Mouse (Mus musculus) stomach, embryonic 15.5 days (tissue): ENCODE measurements at regions not wholly inside any gene's neighbourhood (a gene's known extent, or its start where the extent isn't known, plus 50 kb on each side); places are given as distances from the start of the nearest gene placed in this dataset.

Source experiments
- ATAC-seq: fragments of 200-750 bp; cut with Nextera tagmentation; 2 replicates; pipeline ENCODE4 v1.8.0; 2017; ENCODE audit warnings: low read depth, moderate number of reproducible peaks, moderate TSS enrichment; ENCODE audit not compliant: insufficient read depth, low FRiP score
- H3K27ac ChIP-seq: fragments of 300-500 bp; sonication (generic); 2 replicates; pipeline ENCODE4 v1.5.1; 2015; ENCODE audit warnings: mild to moderate bottlenecking, inconsistent platforms
- H3K27me3 ChIP-seq: fragments of 300-500 bp; sonication (generic); replicated peaks from 2 replicates; pipeline ENCODE4 v1.6.1; 2015; ENCODE audit warnings: inconsistent platforms
- H3K36me3 ChIP-seq: fragments of 300-500 bp; sonication (generic); 2 replicates; pipeline ENCODE4 v1.6.1; 2015; ENCODE audit warnings: inconsistent platforms
- H3K4me1 ChIP-seq: fragments of 300-500 bp; sonication (generic); 2 replicates; pipeline ENCODE4 v1.6.1; 2015; ENCODE audit warnings: inconsistent platforms
- H3K4me2 ChIP-seq: fragments of 300-500 bp; sonication (generic); 2 replicates; pipeline ENCODE4 v1.6.1; 2015; ENCODE audit warnings: mild to moderate bottlenecking, inconsistent platforms
- H3K4me3 ChIP-seq: fragments of 300-500 bp; sonication (generic); replicated peaks from 2 replicates; pipeline ENCODE4 v1.5.1; 2015; ENCODE audit warnings: inconsistent platforms
- H3K9ac ChIP-seq: fragments of 300-500 bp; sonication (generic); 2 replicates; pipeline ENCODE4 v1.6.1; 2015; ENCODE audit warnings: inconsistent platforms
- H3K9me3 ChIP-seq: fragments of 300-500 bp; sonication (generic); 2 replicates; pipeline ENCODE4 v1.6.1; 2016; ENCODE audit warnings: inconsistent platforms
- WGBS: fragments of 180-500 bp; shearing (Covaris S2); methylation state at CpG from one replicate; pipeline ENCODE4 v1.1.7; 2015; 5-methylcytosine and 5-hydroxymethylcytosine counted together

GRCm38 (mm10) chr2:160048286-160048685 is 285.7 kb downstream of the Gm826 start:
- H3K9me3 ChIP-seq: no peaks in the 10 kb centered on the region
- no peak overlapping the region for H3K4me3 ChIP-seq
- H3K9ac ChIP-seq: no peak overlapping the region
- no peaks in the 10 kb centered on the region for H3K27me3 ChIP-seq
- H3K36me3 ChIP-seq: no peaks in the 10 kb centered on the region
- ATAC-seq: no peak
- H3K4me1 ChIP-seq: no peaks in the 10 kb centered on the region
- no peak overlapping the region for H3K4me2 ChIP-seq
- H3K27ac ChIP-seq: no peak overlapping the region
- WGBS: 77% methylated on average over 9 of the region's 9 CpGs

- no peak overlapping the region for H3K9ac ChIP-seq
- H3K4me1 ChIP-seq: no peaks in the 10 kb centered on the region
- H3K4me2 ChIP-seq: no peak overlapping the region
- no peak overlapping the region for H3K27ac ChIP-seq
- ATAC-seq: no peak
- WGBS: 26% methylated on average over 7 of the region's 7 CpGs
- no peak overlapping the region for H3K4me3 ChIP-seq
- no peaks in the 10 kb centered on the region for H3K36me3 ChIP-seq
- H3K9me3 ChIP-seq: no peaks in the 10 kb centered on the region
- no peaks in the 10 kb centered on the region for H3K27me3 ChIP-seq
These were observed 286.9 kb downstream of the Gm826 start for GRCm38 (mm10) chr2:160046881-160047543.

- Histone ChIP-seq H3K4me1 (no peaks in the 10 kb centered on the region), H3K9ac (no peak overlapping the region), H3K9me3 (no peaks in the 10 kb centered on the region), H3K4me2 (no peak overlapping the region), H3K27ac (no peak overlapping the region), H3K27me3 (no peaks in the 10 kb centered on the region), H3K4me3 (no peak overlapping the region), H3K36me3 (no peaks in the 10 kb centered on the region)
- 64% methylated on average over 4 of the region's 4 CpGs for WGBS
- no peak for ATAC-seq
These were observed 289.4 kb downstream of the Gm826 start for GRCm38 (mm10) chr2:160044591-160044990.

DNA sequence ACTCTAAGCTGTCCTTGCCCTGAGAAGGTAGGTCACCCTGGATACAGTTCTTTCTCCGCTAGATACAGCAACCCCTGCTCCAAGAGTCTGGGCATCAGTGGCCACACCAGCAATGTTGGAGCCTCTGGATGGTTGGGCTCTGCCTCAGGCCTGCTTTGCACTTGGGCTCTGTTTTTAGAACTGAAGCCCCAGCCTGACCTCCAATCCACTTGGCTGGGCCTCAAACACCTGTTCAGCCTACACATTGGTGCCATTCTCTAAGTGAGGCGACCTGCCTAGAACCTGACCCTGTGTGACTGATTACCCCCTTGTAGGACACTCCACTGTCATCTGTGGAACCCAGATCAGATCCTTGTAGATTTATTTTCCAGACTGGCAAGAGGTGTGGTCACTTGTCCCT is 289.8 kb downstream of the Gm826 start:
- 76% methylated on average over 2 of the region's 2 CpGs for WGBS
- Histone ChIP-seq H3K4me1 (no peaks in the 10 kb centered on the region), H3K9ac (no peak overlapping the region), H3K4me3 (no peak overlapping the region), H3K36me3 (no peaks in the 10 kb centered on the region), H3K9me3 (no peaks in the 10 kb centered on the region), H3K27me3 (no peaks in the 10 kb centered on the region), H3K4me2 (no peak overlapping the region), H3K27ac (no peak overlapping the region)
- no peak for ATAC-seq

DNA sequence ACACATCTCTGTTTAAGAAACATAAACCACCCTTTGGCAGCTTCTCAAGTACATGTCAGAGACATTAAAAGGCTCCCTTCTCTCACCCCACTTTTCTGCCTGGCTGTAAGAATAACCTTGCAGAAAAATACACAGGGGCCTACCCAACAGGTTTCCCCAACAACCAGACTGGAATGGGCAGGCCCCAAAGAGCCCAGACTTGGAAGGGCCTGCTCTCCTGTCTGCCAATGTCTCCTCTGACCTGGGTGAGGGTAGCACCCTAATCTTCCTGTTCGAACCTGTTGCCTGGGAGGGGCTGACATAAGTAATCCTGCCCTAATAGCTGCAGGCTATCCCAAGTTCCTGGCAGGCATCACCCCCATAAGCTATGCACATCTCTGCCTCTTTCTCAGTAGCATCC is 304.5 kb downstream of the Gm826 start:
- Histone ChIP-seq H3K4me1 (no peaks in the 10 kb centered on the region), H3K27ac (no peak overlapping the region), H3K36me3 (no peaks in the 10 kb centered on the region), H3K9me3 (no peaks in the 10 kb centered on the region), H3K9ac (no peak overlapping the region), H3K27me3 (no peaks in the 10 kb centered on the region), H3K4me3 (no peak overlapping the region), H3K4me2 (no peak overlapping the region)
- ATAC-seq: no peak
- WGBS: 61% methylated on average over 1 of the region's 1 CpGs

GRCm38 (mm10) chr2:160028459-160028858 is 305.5 kb downstream of the Gm826 start:
- no peaks in the 10 kb centered on the region for H3K9me3 ChIP-seq
- H3K36me3 ChIP-seq: no peaks in the 10 kb centered on the region
- no peak overlapping the region for H3K27ac ChIP-seq
- H3K4me1 ChIP-seq: no peaks in the 10 kb centered on the region
- no peak overlapping the region for H3K4me3 ChIP-seq
- H3K9ac ChIP-seq: no peak overlapping the region
- ATAC-seq: no peak
- no peaks in the 10 kb centered on the region for H3K27me3 ChIP-seq
- 69% methylated on average over 2 of the region's 2 CpGs for WGBS
- no peak overlapping the region for H3K4me2 ChIP-seq

- Histone ChIP-seq H3K36me3 (no peaks in the 10 kb centered on the region), H3K9me3 (no peaks in the 10 kb centered on the region), H3K27me3 (no peaks in the 10 kb centered on the region), H3K4me2 (no peak overlapping the region), H3K9ac (no peak overlapping the region), H3K4me3 (no peak overlapping the region), H3K27ac (no peak overlapping the region), H3K4me1 (no peaks in the 10 kb centered on the region)
- no peak for ATAC-seq
- WGBS: 41% methylated on average over 3 of the region's 3 CpGs
These were observed 308.1 kb downstream of the Gm826 start for GRCm38 (mm10) chr2:160025911-160026310.

- ATAC-seq: no peak
These were observed 312.4 kb downstream of the Gm826 start for GRCm38 (mm10) chr2:160021541-160021940.

DNA sequence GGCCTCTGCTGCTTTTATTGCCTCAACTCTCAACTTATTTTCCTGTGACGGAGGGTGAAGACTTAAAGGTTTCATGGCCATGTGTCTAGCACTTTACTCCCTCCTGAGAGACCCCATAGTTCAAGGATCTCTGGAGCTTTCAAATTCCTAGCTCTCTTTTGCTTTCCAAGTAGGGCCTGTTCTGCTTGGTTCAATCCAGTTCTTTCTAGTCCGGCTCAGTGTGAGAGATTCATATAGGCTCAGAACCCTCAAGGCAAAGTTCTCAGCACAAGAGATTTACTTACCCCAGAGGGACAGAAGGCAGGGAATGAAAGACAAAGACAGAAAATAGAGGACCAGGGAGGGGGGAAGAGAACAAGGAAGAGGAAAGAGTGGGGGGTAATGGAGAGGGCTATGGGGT is 313.1 kb downstream of the Gm826 start:
- H3K27me3 ChIP-seq: no peaks in the 10 kb centered on the region
- ATAC-seq: no peak
- H3K36me3 ChIP-seq: no peaks in the 10 kb centered on the region
- WGBS: 86% methylated on average over 2 of the region's 2 CpGs
- H3K4me2 ChIP-seq: no peak overlapping the region
- H3K9ac ChIP-seq: no peak overlapping the region
- H3K9me3 ChIP-seq: no peaks in the 10 kb centered on the region
- no peak overlapping the region for H3K27ac ChIP-seq
- H3K4me1 ChIP-seq: no peaks in the 10 kb centered on the region; the same call in 1 of the 2 replicates
- no peak overlapping the region for H3K4me3 ChIP-seq

More at GRCm38 (mm10) chr2:160021541-160021940, 312.4 kb downstream of the Gm826 start:
- H3K4me2 ChIP-seq: no peak overlapping the region
- no peaks in the 10 kb centered on the region for H3K36me3 ChIP-seq
- WGBS: 63% methylated on average over 4 of the region's 4 CpGs
- no peak overlapping the region for H3K27ac ChIP-seq
- no peak overlapping the region for H3K4me3 ChIP-seq
- no peaks in the 10 kb centered on the region for H3K9me3 ChIP-seq
- no peaks in the 10 kb centered on the region; the same call in 1 of the 2 replicates for H3K4me1 ChIP-seq
- no peak overlapping the region for H3K9ac ChIP-seq
- no peaks in the 10 kb centered on the region for H3K27me3 ChIP-seq

DNA sequence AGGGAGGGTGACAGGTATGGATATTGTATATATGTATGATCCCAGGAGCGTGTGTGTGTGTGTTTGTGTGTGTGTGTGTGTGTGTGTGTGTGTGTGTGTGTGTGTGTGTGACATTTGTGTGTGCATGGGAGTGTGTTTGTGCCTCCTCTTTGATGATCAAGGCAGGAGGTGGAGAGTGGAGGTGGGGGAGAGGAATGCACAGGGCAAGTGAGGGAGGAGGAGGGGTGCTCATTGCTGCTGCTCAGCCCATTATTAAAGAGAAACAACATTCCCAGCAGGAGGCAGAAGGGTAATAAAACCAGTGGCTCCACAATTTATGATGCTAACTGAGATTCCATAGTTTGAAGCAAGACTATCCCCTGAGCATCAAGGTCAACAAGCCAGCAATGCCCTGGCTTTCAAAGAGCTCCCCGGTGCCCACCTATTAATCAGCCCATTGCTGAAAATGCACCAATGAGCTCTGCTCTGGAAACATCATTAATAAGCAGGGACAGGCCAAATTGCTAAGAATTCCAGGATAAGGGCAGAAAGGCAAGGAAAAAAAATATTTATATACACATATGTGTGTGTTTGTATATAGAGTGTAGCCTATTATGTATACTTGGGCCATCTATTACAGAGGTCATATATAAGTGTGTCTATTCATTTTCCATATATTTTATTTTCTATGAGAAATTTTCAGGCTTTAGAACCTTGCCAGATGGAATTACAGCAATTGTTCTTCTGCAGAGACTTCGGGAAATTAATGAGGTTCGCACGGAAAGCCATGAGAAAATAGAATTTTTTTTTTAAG is 316.7 kb downstream of the Gm826 start:
- H3K27ac ChIP-seq: no peak overlapping the region
- H3K36me3 ChIP-seq: no peaks in the 10 kb centered on the region
- no peak overlapping the region for H3K4me2 ChIP-seq
- no peaks in the 10 kb centered on the region for H3K27me3 ChIP-seq
- no peaks in the 10 kb centered on the region; the same call in 1 of the 2 replicates for H3K4me1 ChIP-seq
- no peak overlapping the region for H3K9ac ChIP-seq
- no peaks in the 10 kb centered on the region for H3K9me3 ChIP-seq
- WGBS: 48% methylated on average over 5 of the region's 5 CpGs
- H3K4me3 ChIP-seq: no peak overlapping the region
- ATAC-seq: no peak

GRCm38 (mm10) chr2:160011421-160011820 is 322.5 kb downstream of the Gm826 start:
- H3K27ac ChIP-seq: no peak overlapping the region
- no peak overlapping the region for H3K4me2 ChIP-seq
- no peak overlapping the region for H3K9ac ChIP-seq
- H3K36me3 ChIP-seq: no peaks in the 10 kb centered on the region
- 87% methylated on average over 6 of the region's 6 CpGs for WGBS
- no peaks in the 10 kb centered on the region for H3K9me3 ChIP-seq
- H3K4me1 ChIP-seq: no peaks in the 10 kb centered on the region
- H3K27me3 ChIP-seq: no peaks in the 10 kb centered on the region
- no peak for ATAC-seq
- H3K4me3 ChIP-seq: no peak overlapping the region

- Histone ChIP-seq H3K9me3 (no peaks in the 10 kb centered on the region), H3K36me3 (no peaks in the 10 kb centered on the region), H3K9ac (no peak overlapping the region), H3K27me3 (no peaks in the 10 kb centered on the region), H3K27ac (no peak overlapping the region), H3K4me1 (no peaks in the 10 kb centered on the region), H3K4me2 (no peak overlapping the region), H3K4me3 (no peak overlapping the region)
- 47% methylated on average over 3 of the region's 3 CpGs for WGBS
- no peak for ATAC-seq
These were observed 331.3 kb downstream of the Gm826 start for GRCm38 (mm10) chr2:160002695-160003094.
